Mouse (Mus musculus) heart, postnatal 4 days (tissue): ENCODE data around the gene Ythdf2. TPM values are rescaled to one million over a fixed set of nuclear protein-coding genes. Genes with fewer than 3 reads are reported as not detected.

Source experiments
- DNase-seq: peaks from one replicate; pipeline ENCODE4 v3.0.0; 2021
- microRNA-seq, 2 experiments: library from miRNA; unstranded; fragments of <30 nt; microRNA quantifications; one replicate each; pipeline ENCODE4 v1.2.0; 2021 to 2022
- total RNA-seq, 2 experiments: library from RNA; stranded (reverse); gene quantifications; 2 replicates each; pipeline ENCODE4 v1.2.3; 2021

Gene Ythdf2
- total RNA-seq, 2 experiments from 2014 or later: 48.2 to 51.9 TPM

DNA sequence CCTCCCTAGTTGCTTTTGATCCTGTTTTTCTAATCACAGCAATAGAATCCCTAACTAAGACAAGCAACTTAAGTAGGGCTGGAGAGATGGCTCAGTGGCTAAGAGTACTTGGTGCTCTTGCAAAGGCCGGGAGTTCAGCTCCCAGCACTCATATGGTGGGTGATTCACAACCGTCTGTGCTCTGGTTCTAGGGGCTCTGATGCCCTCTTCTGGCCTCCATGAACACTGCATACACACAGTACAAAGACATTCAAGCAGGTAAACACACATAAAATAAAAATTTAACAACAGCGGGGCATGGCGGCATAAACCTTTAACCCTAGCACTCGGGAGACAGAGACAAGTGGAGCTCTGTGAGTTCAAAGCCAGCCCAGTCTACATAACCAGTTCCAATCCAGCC, 65.9 kb downstream of the Ythdf2 start:
- DNase-seq: no peak

DNA sequence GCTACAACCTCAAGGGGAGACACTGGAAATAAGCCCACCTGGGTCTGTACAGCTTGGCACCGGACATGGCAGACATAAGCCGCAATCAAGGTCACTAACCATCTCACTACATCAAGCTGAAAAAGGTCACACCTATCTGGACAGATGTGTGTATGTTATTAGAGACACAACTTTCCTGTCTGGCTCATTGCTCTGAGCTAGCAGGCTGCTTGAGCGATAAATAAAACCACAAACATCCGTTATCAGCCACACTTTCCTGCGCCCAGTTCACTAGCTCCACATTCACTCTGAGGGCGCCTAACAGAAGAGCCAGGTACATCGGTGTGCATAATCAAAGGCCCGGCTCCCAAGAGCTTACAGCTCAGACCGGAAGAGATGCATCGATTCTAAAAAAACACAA, 67.0 kb downstream of the Ythdf2 start:
- DNase-seq: no peak

DNA sequence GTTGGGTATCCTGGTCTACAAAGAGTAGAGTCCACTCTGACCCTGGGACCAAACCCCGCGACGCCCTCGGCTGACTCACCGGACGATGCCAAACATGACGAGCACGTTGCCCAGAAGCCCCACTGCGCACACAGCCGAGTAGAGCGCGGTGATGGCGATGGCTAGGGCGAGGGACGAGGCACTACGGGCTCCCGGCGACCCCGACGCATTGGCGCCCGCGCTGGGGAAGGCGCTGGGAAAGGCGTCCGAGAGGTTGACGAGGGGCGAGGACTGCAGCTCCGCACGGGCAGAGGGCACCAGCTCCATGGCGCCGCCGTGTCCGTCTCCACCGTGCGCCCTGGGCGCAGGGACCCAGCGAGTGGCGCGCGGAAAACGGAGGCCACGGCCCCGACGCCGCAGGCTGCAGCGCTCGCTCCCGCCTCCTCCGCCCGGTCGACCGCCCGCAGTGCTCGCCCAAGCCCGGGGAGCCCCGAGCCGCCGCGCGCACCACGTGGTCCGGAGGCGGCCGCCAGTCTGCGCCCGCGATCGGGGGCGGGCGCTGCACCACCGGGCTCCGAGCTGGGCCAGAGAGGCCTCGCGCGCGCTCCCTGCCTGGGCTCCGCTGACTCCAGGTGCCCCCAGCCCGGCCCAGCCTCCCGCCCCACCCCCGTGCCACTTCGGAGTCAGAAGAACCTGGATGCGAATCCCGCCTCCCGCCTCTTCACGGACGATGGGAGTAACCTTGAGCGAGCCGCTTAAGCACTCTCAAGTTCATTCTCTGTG, 67.8 kb downstream of the Ythdf2 start, which contains the start of gene Oprd1:
TSS of gene Oprd1 (minus strand) at position 407 of the 762 bp plus-strand sequence.
- peak; percentile 26 for DNase-seq

DNA sequence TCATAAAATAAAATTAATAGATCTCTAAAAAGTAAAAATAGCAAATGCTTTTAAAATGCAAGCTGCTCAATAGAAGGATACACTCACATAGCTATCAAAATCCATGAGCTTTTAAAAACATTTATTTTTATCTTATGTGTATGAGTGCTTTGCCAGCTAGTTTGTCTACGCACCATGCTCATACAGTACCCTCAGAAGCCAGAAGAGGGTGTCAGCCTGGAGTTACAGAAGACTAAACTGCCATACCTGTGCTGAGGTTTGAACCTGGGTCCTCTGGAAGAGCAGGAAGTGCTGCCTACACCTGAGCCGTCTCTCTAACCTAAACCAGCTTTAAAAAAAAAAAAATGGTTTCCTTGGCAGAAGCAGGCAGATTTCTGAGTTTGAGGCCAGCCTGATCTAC, 73.5 kb downstream of the Ythdf2 start:
- no peak for DNase-seq

- DNase-seq: no peak
Measured at GRCm38 (mm10) chr4:132137013-132137412, 75.1 kb downstream of the Ythdf2 start.

Small RNA genes lying within 50 kb of the gene (microRNA-seq; reads per million reads assigned to microRNA genes)
- gene Gm22033: 0 reads per million in 2 experiments

Other genes starting within 250 kb of the Ythdf2 start
- under 1 TPM; 0.11 to 0.12 TPM for gene Gm10300, start 137.6 kb downstream of the Ythdf2 start, total RNA-seq
- 100 to 1,000 TPM in 1 of 2 experiments, 10 to 100 TPM in 1; 88.1 to 142 TPM for gene Epb41, start 137.0 kb downstream of the Ythdf2 start, total RNA-seq
- under 1 TPM; 0.45 to 0.54 TPM for gene Oprd1, start 67.8 kb downstream of the Ythdf2 start, total RNA-seq
- gene Gmeb1, start 49.3 kb upstream of the Ythdf2 start, total RNA-seq: 10 to 100 TPM; 19.4 to 21.1 TPM
- gene Taf12, start 62.1 kb upstream of the Ythdf2 start, total RNA-seq: 10 to 100 TPM; 20.2 to 23.8 TPM
- gene Rab42, start 91.1 kb upstream of the Ythdf2 start, total RNA-seq: 1 to 10 TPM; 1.2 to 1.5 TPM
- 10 to 100 TPM; 33.5 to 39.1 TPM for gene Trnau1ap, start 117.2 kb upstream of the Ythdf2 start, total RNA-seq
- 10 to 100 TPM; 25.1 to 25.3 TPM for gene Rcc1, start 141.3 kb upstream of the Ythdf2 start, total RNA-seq
- 10 to 100 TPM; 30.2 to 37.6 TPM for gene Phactr4, start 210.2 kb upstream of the Ythdf2 start, total RNA-seq